9 mouse cellular contexts compared by ENCODE assay signal in the genomic region with DNA sequence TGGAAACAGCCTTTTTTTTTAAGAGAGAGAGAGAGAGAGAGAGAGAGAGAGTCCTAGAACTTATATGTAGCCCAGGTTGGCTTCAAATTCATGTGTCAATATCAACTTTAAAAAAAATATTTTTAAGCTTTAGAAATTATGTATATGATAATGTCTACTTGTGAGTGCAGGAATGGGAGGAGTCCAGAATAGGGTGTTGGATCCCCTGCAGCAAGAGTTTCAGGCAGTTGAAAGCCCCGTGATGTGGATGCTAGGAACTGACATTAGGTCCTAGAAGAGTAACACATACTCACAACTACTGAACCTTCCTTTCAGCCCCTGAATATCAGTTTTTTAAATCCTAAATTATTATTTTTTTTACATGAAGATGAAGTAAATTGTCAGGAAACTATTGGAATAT. TPM values are rescaled to one million over a fixed set of nuclear protein-coding genes. Genes with fewer than 3 reads are reported as not detected.
A peak's percentile ranks its signal among the peaks of the same experiment; 100 is the strongest.
DNase-seq lines count a peak whose midpoint lies in the region; ATAC-seq and TF ChIP-seq lines count a peak whose summit lies in the region.
"Had no signal": no experiment of that assay in that cellular context is flagged by ENCODE, and none has a peak within 500 bp of the region (broad histone marks: within the 10 kb centered on the region; RNA-seq: fewer than 3 reads in every experiment).

No protein-coding gene starts in this region.

- H3K9me3 ChIP-seq in forebrain, embryonic 10.5 days: no peaks in the 10 kb centered on the region
- H3K9me3 ChIP-seq in forebrain, embryonic 11.5 days (ENCODE audit: control insufficient read depth, low read length): no peaks in the 10 kb centered on the region
- no peaks in the 10 kb centered on the region for H3K9me3 ChIP-seq in lung, postnatal 0 days (ENCODE audit: low read length)
- no peaks in the 10 kb centered on the region for H3K9me3 ChIP-seq in liver, embryonic 12.5 days (replicated peaks)
- H3K9me3 ChIP-seq in stomach, postnatal 0 days (ENCODE audit: control insufficient read depth, low read length): no peaks in the 10 kb centered on the region

- TF ChIP-seq CTCF in lung, postnatal 0 days (IDR thresholded peaks at IDR 0.05): no peak
- TF ChIP-seq CTCF in stomach, postnatal 0 days (IDR thresholded peaks at IDR 0.05; ENCODE audit: low read depth): no peak

- ATAC-seq in forebrain, embryonic 11.5 days (replicated peaks; ENCODE audit: low FRiP score): no peak
- ATAC-seq in lung, postnatal 0 days: no peak
- ATAC-seq in liver, embryonic 12.5 days: no peak
- ATAC-seq in stomach, postnatal 0 days (ENCODE audit: low FRiP score, low TSS enrichment): no peak

- no peaks in the 10 kb centered on the region for H3K27me3 ChIP-seq in forebrain, embryonic 10.5 days (ENCODE audit: poor library complexity, severe bottlenecking)
- H3K27me3 ChIP-seq in forebrain, embryonic 11.5 days (ENCODE audit: control insufficient read depth, insufficient read depth, low read length): no peaks in the 10 kb centered on the region
- no peaks in the 10 kb centered on the region for H3K27me3 ChIP-seq in lung, postnatal 0 days (replicated peaks; ENCODE audit: insufficient read depth, low read length)
- no peaks in the 10 kb centered on the region for H3K27me3 ChIP-seq in liver, embryonic 12.5 days (replicated peaks)
- no peaks in the 10 kb centered on the region for H3K27me3 ChIP-seq in stomach, postnatal 0 days (ENCODE audit: control insufficient read depth, insufficient read depth, low read length)

- peaks cover 13% of the 10 kb centered on the region for H3K4me1 ChIP-seq in forebrain, embryonic 10.5 days
- H3K4me1 ChIP-seq in forebrain, embryonic 11.5 days (replicated peaks; ENCODE audit: control insufficient read depth, insufficient read depth, low read length): no peaks in the 10 kb centered on the region
- no peaks in the 10 kb centered on the region; the same call in 1 of the 2 replicates for H3K4me1 ChIP-seq in lung, postnatal 0 days (ENCODE audit: insufficient read depth, low read depth, low read length)
- H3K4me1 ChIP-seq in liver, embryonic 12.5 days: peaks cover 36% of the 10 kb centered on the region
- no peaks in the 10 kb centered on the region for H3K4me1 ChIP-seq in stomach, postnatal 0 days (replicated peaks; ENCODE audit: control insufficient read depth, insufficient read depth)

- H3K27ac ChIP-seq in forebrain, embryonic 10.5 days: no peak overlapping the region
- H3K27ac ChIP-seq in forebrain, embryonic 11.5 days (ENCODE audit: low read depth, low read length): no peak overlapping the region
- H3K27ac ChIP-seq in lung, postnatal 0 days (ENCODE audit: low read length): no peak overlapping the region
- H3K27ac ChIP-seq in liver, embryonic 12.5 days: no peak overlapping the region; the same call in 1 of the 2 replicates
- H3K27ac ChIP-seq in stomach, postnatal 0 days (replicated peaks): no peak overlapping the region

- no peak for DNase-seq in forebrain, embryonic 10.5 days (ENCODE audit: extremely low spot score, low spot score)
- DNase-seq in forebrain, embryonic 11.5 days (ENCODE audit: low spot score): no peak
- DNase-seq in lung, postnatal 0 days (ENCODE audit: low spot score): peak; percentile 4
- no peak for DNase-seq in lung, postnatal 36 days
- DNase-seq in stomach, postnatal 0 days (ENCODE audit: low spot score): no peak
- no peak for DNase-seq in spleen, postnatal 14 days (ENCODE audit: low spot score in 2 of 2)
- DNase-seq in urinary bladder, postnatal 36 days (ENCODE audit: low spot score in 2 of 2): no peak
- DNase-seq: thymus, postnatal 4 days had no signal

- no peak overlapping the region for H3K4me2 ChIP-seq in forebrain, embryonic 11.5 days (ENCODE audit: low read depth, low read length, severe bottlenecking)
- peak overlapping the region; percentile 74 for H3K4me2 ChIP-seq in lung, postnatal 0 days (replicated peaks; ENCODE audit: low read depth, low read length)
- H3K4me2 ChIP-seq in liver, embryonic 12.5 days: peak overlapping the region; percentile 74
- peak overlapping the region; percentile 56; the same call in 1 of the 2 replicates for H3K4me2 ChIP-seq in stomach, postnatal 0 days (replicated peaks; ENCODE audit: low read depth)

- H3K36me3 ChIP-seq in forebrain, embryonic 10.5 days (replicated peaks): peaks cover 34% of the 10 kb centered on the region
- H3K36me3 ChIP-seq in forebrain, embryonic 11.5 days (ENCODE audit: control insufficient read depth, insufficient read depth, low read length): no peaks in the 10 kb centered on the region; the same call in 1 of the 2 replicates
- H3K36me3 ChIP-seq in lung, postnatal 0 days (ENCODE audit: insufficient read depth, low read length): no peaks in the 10 kb centered on the region
- peaks cover 28% of the 10 kb centered on the region for H3K36me3 ChIP-seq in liver, embryonic 12.5 days
- H3K36me3 ChIP-seq in stomach, postnatal 0 days (ENCODE audit: control insufficient read depth, insufficient read depth, low read length): 0 out of 2 replicates have a peak, but pooled peaks cover 6% of the 10 kb centered on the region

- no peak overlapping the region for H3K9ac ChIP-seq in forebrain, embryonic 11.5 days (ENCODE audit: low read length)
- peak overlapping the region; percentile 77; the same call in 1 of the 2 replicates for H3K9ac ChIP-seq in lung, postnatal 0 days (replicated peaks; ENCODE audit: low read depth)
- peak overlapping the region; percentile 93 for H3K9ac ChIP-seq in liver, embryonic 12.5 days
- H3K9ac ChIP-seq in stomach, postnatal 0 days (ENCODE audit: low read length): no peak overlapping the region

- WGBS in forebrain, embryonic 10.5 days: 83% methylated on average over 1 of the region's 1 CpGs
- 68% methylated on average over 1 of the region's 1 CpGs for WGBS in forebrain, embryonic 11.5 days
- WGBS in lung, postnatal 0 days: 30% methylated on average over 1 of the region's 1 CpGs
- WGBS in liver, embryonic 12.5 days (ENCODE audit: insufficient replicate concordance): 42% methylated on average over 1 of the region's 1 CpGs
- 38% methylated on average over 1 of the region's 1 CpGs for WGBS in stomach, postnatal 0 days

- no peak for TF ChIP-seq EP300 in lung, postnatal 0 days (IDR thresholded peaks at IDR 0.05)
- TF ChIP-seq EP300 in stomach, postnatal 0 days (optimal IDR thresholded peaks at IDR 0.05): no peak

- H3K4me3 ChIP-seq in forebrain, embryonic 10.5 days: peak overlapping the region; percentile 70
- H3K4me3 ChIP-seq in forebrain, embryonic 11.5 days (ENCODE audit: low read depth, low read length): no peak overlapping the region
- H3K4me3 ChIP-seq in lung, postnatal 0 days (ENCODE audit: low read depth, low read length): peak overlapping the region; percentile 89
- H3K4me3 ChIP-seq in liver, embryonic 12.5 days: peak overlapping the region; percentile 87
- H3K4me3 ChIP-seq in stomach, postnatal 0 days (ENCODE audit: low read depth, low read length): peak overlapping the region; percentile 92; the same call in 1 of the 2 replicates

RNA-seq across cellular contexts. Expression of gene Arnt, which starts 1.4 kb away (rescaled TPM):
- polyA plus RNA-seq in forebrain, embryonic 10.5 days (2016; fragmentation: Nextera tagmentation; extraction: Ambion mirVana): 29.7 and 33.3 TPM in 2 replicates
- 26.7 and 27.8 TPM in 2 replicates for polyA plus RNA-seq in forebrain, embryonic 11.5 days (2014; fragmentation: Nextera tagmentation; extraction: Ambion mirVana)
- 22.7 and 27.0 TPM in 2 replicates for polyA plus RNA-seq in lung, postnatal 0 days (2015; fragmentation: Nextera tagmentation; extraction: Ambion mirVana)
- polyA plus RNA-seq in liver, embryonic 12.5 days (2016; fragmentation: Nextera tagmentation; extraction: Ambion mirVana): 22.8 and 25.8 TPM in 2 replicates
- polyA plus RNA-seq in stomach, postnatal 0 days (2015; fragmentation: Nextera tagmentation; extraction: Ambion mirVana): 14.2 and 15.3 TPM in 2 replicates

RNA-seq across cellular contexts. Expression of gene 4930558C23Rik, which starts 32.9 kb away (rescaled TPM):
- not detected in 2 replicates for polyA plus RNA-seq in forebrain, embryonic 10.5 days (2016; fragmentation: Nextera tagmentation; extraction: Ambion mirVana)
- not detected in 2 replicates for polyA plus RNA-seq in forebrain, embryonic 11.5 days (2014; fragmentation: Nextera tagmentation; extraction: Ambion mirVana)
- 0.23 and 0.45 TPM in 2 replicates for polyA plus RNA-seq in lung, postnatal 0 days (2015; fragmentation: Nextera tagmentation; extraction: Ambion mirVana)
- not detected in 2 replicates for polyA plus RNA-seq in liver, embryonic 12.5 days (2016; fragmentation: Nextera tagmentation; extraction: Ambion mirVana)
- polyA plus RNA-seq in stomach, postnatal 0 days (2015; fragmentation: Nextera tagmentation; extraction: Ambion mirVana): 0.13 and 0.15 TPM in 2 replicates

Comparison
In these comparisons a context has a peak if more than half of its experiments do, and no peak if none do; other contexts are left out.
1. H3K9ac ChIP-seq: peak in lung, postnatal 0 days (single experiment) and liver, embryonic 12.5 days (single experiment); none in forebrain, embryonic 11.5 days (single experiment) and stomach, postnatal 0 days (single experiment).